Mouse (Mus musculus): ENCODE results near the gene Lsm11. TPM values are rescaled to one million over a fixed set of nuclear protein-coding genes. Genes with fewer than 3 reads are reported as not detected.

The Lsm11 gene
- polyA plus RNA-seq (2012; rRNA removed), result 7.7 and 9.2 TPM in 2 replicates

- DNase-seq (ENCODE audit: extremely low spot score in 1 of 2, low spot score in 1 of 2), result peak; percentile 88 to 99
Observed at GRCm38 (mm10) chr11:45944643-45945156, at the start of gene Lsm11. Gene Lsm11, minus strand, starts transcription at chr11:45944935.

GRCm38 (mm10) chr11:45992087-45992486 lies 47.4 kb upstream of the Lsm11 start:
- DNase-seq (ENCODE audit: extremely low spot score in 1 of 2, low spot score in 1 of 2), result no peak

GRCm38 (mm10) chr11:45991604-45992003 lies 46.9 kb upstream of the Lsm11 start:
- peak in 1 of 2 experiments; percentile 27 for DNase-seq (ENCODE audit: extremely low spot score in 1 of 2, low spot score in 1 of 2)

GRCm38 (mm10) chr11:45980893-45981253 lies 36.1 kb upstream of the Lsm11 start:
- DNase-seq (ENCODE audit: extremely low spot score in 1 of 2, low spot score in 1 of 2), result no peak

- DNase-seq (ENCODE audit: extremely low spot score in 1 of 2, low spot score in 1 of 2), result peak in 1 of 2 experiments; percentile 35
Observed at GRCm38 (mm10) chr11:45979946-45980892, 35.5 kb upstream of the Lsm11 start, which contains the start of gene Sox30. Gene Sox30, plus strand, starts transcription at chr11:45980310.

DNA sequence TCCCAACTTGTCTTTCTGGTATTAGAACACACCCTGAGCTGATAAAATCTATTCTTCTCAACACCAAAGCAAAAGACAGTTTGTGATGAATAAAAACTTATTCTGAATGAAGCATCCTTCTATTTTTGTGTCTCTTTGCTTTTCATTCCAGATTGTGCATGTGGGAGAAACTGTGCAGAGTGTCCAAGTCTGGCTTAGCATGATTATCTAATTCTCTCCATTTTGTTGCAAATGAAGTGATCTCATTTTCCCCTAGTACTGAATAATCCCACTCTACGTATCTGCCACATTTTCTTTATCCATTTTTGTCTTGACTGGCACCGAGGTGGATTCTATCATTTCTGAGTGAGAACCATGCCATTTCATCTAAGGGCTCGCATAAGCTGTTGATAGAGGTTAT lies 31.3 kb upstream of the Lsm11 start:
- DNase-seq (ENCODE audit: extremely low spot score in 1 of 2, low spot score in 1 of 2), result peak; percentile 38 to 65

DNA sequence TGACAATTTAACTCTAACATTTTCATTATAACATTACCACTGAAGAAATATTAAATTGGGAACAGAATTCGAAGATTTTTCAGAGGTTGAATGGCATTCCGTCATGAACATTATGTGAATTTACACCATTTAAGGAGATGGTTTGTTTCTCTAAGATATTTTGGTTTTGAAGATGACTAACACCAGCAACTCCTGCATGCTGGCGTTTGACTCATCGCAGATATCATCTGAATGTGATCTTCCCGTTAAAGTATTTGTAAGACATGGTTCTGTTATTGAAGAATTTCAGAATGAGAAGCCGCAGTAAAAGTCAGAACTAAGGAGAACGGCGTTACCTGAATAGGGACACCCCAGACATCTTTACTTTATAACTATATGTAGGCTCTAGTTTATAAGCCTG lies 29.7 kb upstream of the Lsm11 start:
- DNase-seq (ENCODE audit: extremely low spot score in 1 of 2, low spot score in 1 of 2), result peak in 1 of 2 experiments; percentile 41

- DNase-seq (ENCODE audit: extremely low spot score in 1 of 2, low spot score in 1 of 2), result no peak
Observed at GRCm38 (mm10) chr11:45973635-45974034, 28.9 kb upstream of the Lsm11 start.

- no peak for DNase-seq (ENCODE audit: extremely low spot score in 1 of 2, low spot score in 1 of 2)
Observed at GRCm38 (mm10) chr11:45968466-45968865, 23.7 kb upstream of the Lsm11 start.

DNA sequence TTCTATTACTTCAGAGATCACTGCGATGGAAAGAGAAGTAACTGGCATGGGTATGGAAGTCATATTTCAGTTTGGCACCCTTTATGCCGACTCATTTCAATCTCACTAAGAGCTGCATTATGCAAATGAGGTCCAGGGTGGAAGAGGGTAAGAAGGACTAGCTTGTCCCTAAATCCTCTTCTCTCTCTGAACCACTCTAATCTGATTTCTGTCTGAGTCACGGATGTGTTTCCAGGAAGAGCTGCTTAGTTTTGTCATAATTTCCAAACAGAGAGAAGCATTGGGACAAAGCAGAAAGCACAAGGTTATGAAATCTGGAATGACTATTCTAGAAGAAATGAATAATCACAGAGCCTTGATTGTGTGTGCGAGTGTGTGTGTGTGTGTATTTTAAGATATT lies 22.2 kb upstream of the Lsm11 start:
- peak in 1 of 2 experiments; percentile 7 for DNase-seq (ENCODE audit: extremely low spot score in 1 of 2, low spot score in 1 of 2)

- DNase-seq (ENCODE audit: extremely low spot score in 1 of 2, low spot score in 1 of 2), result no peak
Observed at GRCm38 (mm10) chr11:45960003-45960402, 15.3 kb upstream of the Lsm11 start.

GRCm38 (mm10) chr11:45959598-45959997 lies 14.9 kb upstream of the Lsm11 start:
- DNase-seq (ENCODE audit: extremely low spot score in 1 of 2, low spot score in 1 of 2), result peak in 1 of 2 experiments; percentile 38

- DNase-seq (ENCODE audit: extremely low spot score in 1 of 2, low spot score in 1 of 2), result peak; percentile 85 to 93
Observed at GRCm38 (mm10) chr11:45955127-45955627, 10.4 kb upstream of the Lsm11 start, which contains the start of gene Thg1l. Gene Thg1l, minus strand, starts transcription at chr11:45955494.

- DNase-seq (ENCODE audit: extremely low spot score in 1 of 2, low spot score in 1 of 2), result peak; percentile 33 to 72
Observed at GRCm38 (mm10) chr11:45947491-45947890, 2.8 kb upstream of the Lsm11 start.

GRCm38 (mm10) chr11:45946796-45947195 lies 2.1 kb upstream of the Lsm11 start:
- DNase-seq (ENCODE audit: extremely low spot score in 1 of 2, low spot score in 1 of 2), result no peak

GRCm38 (mm10) chr11:45943891-45944642 lies 668 bp downstream of the Lsm11 start:
- no peak for DNase-seq (ENCODE audit: extremely low spot score in 1 of 2, low spot score in 1 of 2)

DNA sequence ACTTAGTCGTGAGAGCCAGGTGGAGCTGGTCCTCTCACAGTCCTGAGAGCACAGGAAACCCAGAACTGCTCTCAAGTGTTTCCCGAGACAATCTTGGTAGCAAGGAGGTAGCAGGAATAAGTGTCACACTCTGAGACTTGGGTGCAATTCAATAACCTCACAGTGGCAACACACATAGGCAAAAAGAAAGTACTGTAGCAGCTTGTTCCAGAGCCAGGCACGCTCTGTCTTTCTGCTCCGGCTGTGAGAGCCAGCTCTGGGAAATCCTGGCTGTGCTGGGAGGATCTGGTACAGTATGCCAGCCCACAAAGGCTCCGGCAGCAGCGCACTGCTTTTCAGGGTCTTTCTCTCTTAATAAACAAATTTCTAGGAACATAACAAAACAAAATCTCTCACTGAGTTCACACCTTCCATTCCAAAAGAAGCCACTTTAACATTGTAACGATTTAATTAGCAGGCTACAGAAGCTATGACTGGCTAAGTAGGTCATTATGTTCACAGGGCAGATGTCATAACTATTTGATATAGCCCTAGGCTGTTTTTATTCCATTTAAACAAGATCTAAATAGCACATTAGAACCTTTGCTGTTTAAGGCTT lies 1.5 kb downstream of the Lsm11 start:
- peak; percentile 48 to 68 for DNase-seq (ENCODE audit: extremely low spot score in 1 of 2, low spot score in 1 of 2)

DNA sequence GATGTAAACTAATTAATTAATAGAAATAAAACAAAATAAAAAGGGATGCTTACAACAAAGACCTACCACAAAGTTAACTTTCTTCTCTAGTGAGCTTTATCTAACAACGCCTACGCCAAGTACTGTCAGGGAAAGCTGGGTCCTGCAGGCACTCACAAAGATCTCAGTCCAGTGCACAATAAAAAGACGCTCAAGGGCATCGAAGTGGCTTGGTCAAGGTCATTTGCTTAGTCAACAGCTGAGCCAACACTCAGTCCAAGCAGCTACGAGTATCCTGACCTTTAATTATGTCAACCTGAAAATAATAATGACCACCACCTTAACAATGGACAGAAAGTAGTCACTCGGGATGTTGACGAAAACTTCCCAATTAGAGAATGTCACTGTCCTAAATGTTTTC lies 2.5 kb downstream of the Lsm11 start:
- no peak for DNase-seq (ENCODE audit: extremely low spot score in 1 of 2, low spot score in 1 of 2)

GRCm38 (mm10) chr11:45938917-45939316 lies 5.8 kb downstream of the Lsm11 start:
- no peak for DNase-seq (ENCODE audit: extremely low spot score in 1 of 2, low spot score in 1 of 2)

- DNase-seq (ENCODE audit: extremely low spot score in 1 of 2, low spot score in 1 of 2), result peak in 1 of 2 experiments; percentile 25
Observed at GRCm38 (mm10) chr11:45937478-45937877, 7.3 kb downstream of the Lsm11 start.

Measured in frontal cortex, adult 2 months (tissue).